8 mouse cellular contexts compared by ENCODE assay signal in genomic region chr10:127379654-127380053, GRCm38 (mm10). TPM values are rescaled to one million over a fixed set of nuclear protein-coding genes. Genes with fewer than 3 reads are reported as not detected.
DNase-seq lines count a peak whose midpoint lies in the region; ATAC-seq and TF ChIP-seq lines count a peak whose summit lies in the region.

No protein-coding gene starts in this region.

- TF ChIP-seq CTCF in cerebellum, adult 2 months (IDR thresholded peaks at IDR 0.05; ENCODE audit: borderline replicate concordance, insufficient read depth, low read depth, low read length), result no peak

- H3K9ac ChIP-seq in limb, embryonic 14.5 days (ENCODE audit: low read depth, low read length, severe bottlenecking), result peak overlapping the region; percentile 88; the same call in 1 of the 2 replicates
- H3K9ac ChIP-seq in stomach, embryonic 14.5 days (replicated peaks; ENCODE audit: low read depth, low read length), result no peak overlapping the region

- ATAC-seq in cerebellum, adult (ENCODE audit: insufficient number of reproducible peaks, low FRiP score, low TSS enrichment), result no peak
- ATAC-seq in megakaryocyte, adult 5-6 weeks (ENCODE audit: poor library complexity, severe bottlenecking), result no peak
- no peak for ATAC-seq in limb, embryonic 14.5 days (ENCODE audit: low FRiP score, low read depth)
- no peak for ATAC-seq in stomach, embryonic 14.5 days (ENCODE audit: insufficient number of reproducible peaks, insufficient read depth, low FRiP score, low read depth)

- H3K36me3 ChIP-seq in megakaryocyte, embryonic 14.5 days (replicated peaks; ENCODE audit: low read length), result no peaks in the 10 kb centered on the region
- no peaks in the 10 kb centered on the region for H3K36me3 ChIP-seq in limb, embryonic 14.5 days (ENCODE audit: control insufficient read depth, insufficient read depth, low read length)
- no peaks in the 10 kb centered on the region for H3K36me3 ChIP-seq in stomach, embryonic 14.5 days (ENCODE audit: control insufficient read depth, insufficient read depth, low read length)

- WGBS in cerebellum, adult 2 months, result 79% methylated on average over 8 of the region's 8 CpGs
- WGBS in limb, embryonic 14.5 days, result 86% methylated on average over 8 of the region's 8 CpGs
- 82% methylated on average over 8 of the region's 8 CpGs for WGBS in stomach, embryonic 14.5 days

- no peak for TF ChIP-seq POLR2A in cerebellum, adult 2 months (IDR thresholded peaks at IDR 0.05; ENCODE audit: borderline replicate concordance, insufficient read depth, low read length)
- TF ChIP-seq POLR2A in limb, embryonic 14.5 days (IDR thresholded peaks at IDR 0.05; ENCODE audit: borderline replicate concordance, extremely low read depth, insufficient read depth, insufficient read length), result no peak

- H3K4me2 ChIP-seq in limb, embryonic 14.5 days (replicated peaks; ENCODE audit: low read depth, low read length, severe bottlenecking), result peak overlapping the region; percentile 54
- H3K4me2 ChIP-seq in stomach, embryonic 14.5 days (replicated peaks; ENCODE audit: low read depth, low read length), result peak overlapping the region; percentile 54; the same call in 1 of the 2 replicates

- no peaks in the 10 kb centered on the region for H3K27me3 ChIP-seq in cerebellum, adult 2 months (ENCODE audit: control insufficient read depth, insufficient read depth, low read length)
- H3K27me3 ChIP-seq in megakaryocyte, embryonic 14.5 days (replicated peaks), result no peaks in the 10 kb centered on the region
- no peaks in the 10 kb centered on the region for H3K27me3 ChIP-seq in limb, embryonic 14.5 days (ENCODE audit: control insufficient read depth, insufficient read depth, low read length)
- no peaks in the 10 kb centered on the region for H3K27me3 ChIP-seq in stomach, embryonic 14.5 days (ENCODE audit: control insufficient read depth, insufficient read depth, low read length)

- H3K4me1 ChIP-seq in cerebellum, adult 2 months (ENCODE audit: control insufficient read depth, insufficient read depth, low read length), result peaks cover 5% of the 10 kb centered on the region
- H3K4me1 ChIP-seq in megakaryocyte, embryonic 14.5 days, result peaks cover 49% of the 10 kb centered on the region
- H3K4me1 ChIP-seq in limb, embryonic 14.5 days (ENCODE audit: control insufficient read depth, insufficient read depth, low read length), result peaks cover 9% of the 10 kb centered on the region
- H3K4me1 ChIP-seq in stomach, embryonic 14.5 days (ENCODE audit: control insufficient read depth, insufficient read depth, low read length), result peaks cover 6% of the 10 kb centered on the region

- DNase-seq in cerebellum, adult 2 months, result no peak
- DNase-seq in limb, embryonic 14.5 days (ENCODE audit: low spot score), result no peak
- no peak for DNase-seq in adrenal gland, postnatal 14 days
- no peak for DNase-seq in urinary bladder, postnatal 14 days (ENCODE audit: low spot score)

- peak overlapping the region; percentile 78 for H3K27ac ChIP-seq in cerebellum, adult 2 months (ENCODE audit: insufficient read depth, low read length)
- H3K27ac ChIP-seq in limb, embryonic 14.5 days (replicated peaks; ENCODE audit: low read depth, low read length), result peak overlapping the region; percentile 96
- peak overlapping the region; percentile 87 for H3K27ac ChIP-seq in stomach, embryonic 14.5 days (ENCODE audit: low read length)

- H3K4me3 ChIP-seq in cerebellum, adult 2 months (replicated peaks; ENCODE audit: insufficient read depth, low read depth, low read length), result peak overlapping the region; percentile 92
- peak overlapping the region; percentile 93 for H3K4me3 ChIP-seq in megakaryocyte, embryonic 14.5 days (replicated peaks)
- H3K4me3 ChIP-seq in limb, embryonic 14.5 days (replicated peaks; ENCODE audit: low read length), result peak overlapping the region; percentile 73
- peak overlapping the region; percentile 61 for H3K4me3 ChIP-seq in stomach, embryonic 14.5 days (ENCODE audit: low read depth, low read length)

- peaks cover 4% of the 10 kb centered on the region; the same call in 1 of the 2 replicates for H3K9me3 ChIP-seq in megakaryocyte, embryonic 14.5 days
- H3K9me3 ChIP-seq in limb, embryonic 14.5 days (ENCODE audit: control insufficient read depth, low read length), result no peaks in the 10 kb centered on the region
- H3K9me3 ChIP-seq in stomach, embryonic 14.5 days (ENCODE audit: control insufficient read depth, low read depth, low read length), result no peaks in the 10 kb centered on the region

RNA-seq across cellular contexts. Expression of gene R3hdm2, which starts 0.5 kb away (rescaled TPM):
- polyA plus RNA-seq in cerebellum, adult 2 months (2012; rRNA removed), result 137 and 145 TPM in 2 replicates
- 139 and 346 TPM in 2 replicates for polyA plus RNA-seq in megakaryocyte, embryonic 14.5 days (2012; ENCODE audit: insufficient read depth, low replicate concordance)
- total RNA-seq in megakaryocyte, adult 5-6 weeks (2015), result 87.2 and 101 TPM in 2 replicates
- total RNA-seq in megakaryocyte, adult 5-6 weeks (2017), result 30.6 and 41.3 TPM in 2 replicates
- 58.0 and 85.5 TPM in 2 replicates for polyA plus RNA-seq in limb, embryonic 14.5 days (2012; rRNA removed)
- 38.3 and 39.5 TPM in 2 replicates for polyA plus RNA-seq in limb, embryonic 14.5 days (2014; fragmentation: Nextera tagmentation; extraction: Ambion mirVana)
- 34.9 and 37.3 TPM in 2 replicates for polyA plus RNA-seq in stomach, embryonic 14.5 days (2014; fragmentation: Nextera tagmentation; extraction: Ambion mirVana)
- 113 TPM in 2 replicates for total RNA-seq in adrenal gland, postnatal 14 days (2021)

RNA-seq across cellular contexts. Expression of gene Inhbc, which starts 9.4 kb away (rescaled TPM):
- not detected in 2 replicates for polyA plus RNA-seq in cerebellum, adult 2 months (2012; rRNA removed)
- polyA plus RNA-seq in megakaryocyte, embryonic 14.5 days (2012; ENCODE audit: insufficient read depth, low replicate concordance), result not detected in 2 replicates
- total RNA-seq in megakaryocyte, adult 5-6 weeks (2015), result not detected in 2 replicates
- not detected in 2 replicates for total RNA-seq in megakaryocyte, adult 5-6 weeks (2017)
- polyA plus RNA-seq in limb, embryonic 14.5 days (2012; rRNA removed), result not detected in 2 replicates
- not detected in 2 replicates for polyA plus RNA-seq in limb, embryonic 14.5 days (2014; fragmentation: Nextera tagmentation; extraction: Ambion mirVana)
- polyA plus RNA-seq in stomach, embryonic 14.5 days (2014; fragmentation: Nextera tagmentation; extraction: Ambion mirVana), result 0.35 TPM in 1 of 2 replicates, not detected in the other
- 0.79 and 14.4 TPM in 2 replicates for total RNA-seq in adrenal gland, postnatal 14 days (2021)

RNA-seq across cellular contexts. Expression of gene Inhbe, which starts 25.4 kb away (rescaled TPM):
- polyA plus RNA-seq in cerebellum, adult 2 months (2012; rRNA removed), result 0.03 TPM in 1 of 2 replicates, not detected in the other
- not detected in 2 replicates for polyA plus RNA-seq in megakaryocyte, embryonic 14.5 days (2012; ENCODE audit: insufficient read depth, low replicate concordance)
- total RNA-seq in megakaryocyte, adult 5-6 weeks (2015), result not detected in 2 replicates
- 0.04 TPM in 1 of 2 replicates, not detected in the other for total RNA-seq in megakaryocyte, adult 5-6 weeks (2017)
- 0.01 TPM in 1 of 2 replicates, not detected in the other for polyA plus RNA-seq in limb, embryonic 14.5 days (2012; rRNA removed)
- not detected in 2 replicates for polyA plus RNA-seq in limb, embryonic 14.5 days (2014; fragmentation: Nextera tagmentation; extraction: Ambion mirVana)
- not detected in 2 replicates for polyA plus RNA-seq in stomach, embryonic 14.5 days (2014; fragmentation: Nextera tagmentation; extraction: Ambion mirVana)
- total RNA-seq in adrenal gland, postnatal 14 days (2021), result 0.82 TPM in 1 of 2 replicates, not detected in the other

RNA-seq across cellular contexts. Expression of gene Gli1, which starts 37.9 kb away (rescaled TPM):
- 10.6 and 12.5 TPM in 2 replicates for polyA plus RNA-seq in cerebellum, adult 2 months (2012; rRNA removed)
- polyA plus RNA-seq in megakaryocyte, embryonic 14.5 days (2012; ENCODE audit: insufficient read depth, low replicate concordance), result 0.02 TPM in 1 of 2 replicates, not detected in the other
- total RNA-seq in megakaryocyte, adult 5-6 weeks (2015), result not detected in 2 replicates
- not detected in 2 replicates for total RNA-seq in megakaryocyte, adult 5-6 weeks (2017)
- 118 and 157 TPM in 2 replicates for polyA plus RNA-seq in limb, embryonic 14.5 days (2012; rRNA removed)
- polyA plus RNA-seq in limb, embryonic 14.5 days (2014; fragmentation: Nextera tagmentation; extraction: Ambion mirVana), result 16.4 and 19.9 TPM in 2 replicates
- polyA plus RNA-seq in stomach, embryonic 14.5 days (2014; fragmentation: Nextera tagmentation; extraction: Ambion mirVana), result 15.5 and 17.6 TPM in 2 replicates
- 3.9 and 4.7 TPM in 2 replicates for total RNA-seq in adrenal gland, postnatal 14 days (2021)

RNA-seq across cellular contexts. Expression of gene Arhgap9, which starts 57.9 kb away (rescaled TPM):
- polyA plus RNA-seq in cerebellum, adult 2 months (2012; rRNA removed), result 0.87 and 0.97 TPM in 2 replicates
- 6.1 and 10.4 TPM in 2 replicates for polyA plus RNA-seq in megakaryocyte, embryonic 14.5 days (2012; ENCODE audit: insufficient read depth, low replicate concordance)
- 135 and 138 TPM in 2 replicates for total RNA-seq in megakaryocyte, adult 5-6 weeks (2015)
- total RNA-seq in megakaryocyte, adult 5-6 weeks (2017), result 96.8 and 108 TPM in 2 replicates
- 5.5 and 5.8 TPM in 2 replicates for polyA plus RNA-seq in limb, embryonic 14.5 days (2012; rRNA removed)
- polyA plus RNA-seq in limb, embryonic 14.5 days (2014; fragmentation: Nextera tagmentation; extraction: Ambion mirVana), result 5.6 and 7.5 TPM in 2 replicates
- polyA plus RNA-seq in stomach, embryonic 14.5 days (2014; fragmentation: Nextera tagmentation; extraction: Ambion mirVana), result 3.2 and 3.9 TPM in 2 replicates
- 2.1 and 15.2 TPM in 2 replicates for total RNA-seq in adrenal gland, postnatal 14 days (2021)
